Mouse (Mus musculus): ENCODE measurements around the gene Papss2. TPM values are rescaled to one million over a fixed set of nuclear protein-coding genes. Genes with fewer than 3 reads are reported as not detected.

The Papss2 gene
- total RNA-seq, 2 experiments from 2014 or later: 11.0 to 12.1 TPM

DNA sequence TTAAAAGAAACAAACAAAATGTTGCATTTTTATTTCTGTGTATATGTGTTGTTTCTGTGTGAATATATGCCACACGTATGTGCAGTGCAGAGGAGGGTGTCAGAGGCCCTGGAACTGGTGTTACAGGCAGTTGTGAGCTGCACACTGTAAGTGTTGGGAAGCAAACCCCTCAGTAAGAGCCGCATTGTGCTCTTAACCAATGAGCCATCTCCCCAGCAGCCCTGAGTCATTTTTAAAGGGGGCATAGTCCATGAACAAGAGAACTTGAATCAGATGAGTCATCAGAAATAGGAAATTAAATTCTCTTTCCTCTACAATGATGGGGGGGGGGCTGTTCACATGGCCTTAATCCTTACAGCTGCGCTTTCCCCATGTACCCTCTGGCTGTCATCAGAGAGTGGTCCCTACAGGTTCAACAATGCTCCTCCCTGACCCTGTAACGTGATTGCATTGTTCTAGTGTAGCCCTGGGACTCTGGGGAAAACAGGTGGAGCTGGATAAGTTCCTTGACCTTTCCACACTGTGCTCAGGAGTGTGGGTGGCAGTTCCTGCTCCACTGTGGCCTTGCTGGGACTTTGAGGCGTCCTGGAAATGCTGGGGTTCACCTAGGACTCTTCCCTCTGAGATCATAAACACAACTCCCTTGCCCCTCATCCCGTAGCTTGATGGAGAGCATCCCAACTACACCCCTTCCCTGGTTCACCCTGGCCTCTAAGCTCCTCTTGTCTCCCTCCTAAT is 5.6 kb downstream of the Papss2 start:
- no peak for DNase-seq

- no peak for DNase-seq
These were observed 7.9 kb downstream of the Papss2 start for GRCm38 (mm10) chr19:32603466-32603865.

DNA sequence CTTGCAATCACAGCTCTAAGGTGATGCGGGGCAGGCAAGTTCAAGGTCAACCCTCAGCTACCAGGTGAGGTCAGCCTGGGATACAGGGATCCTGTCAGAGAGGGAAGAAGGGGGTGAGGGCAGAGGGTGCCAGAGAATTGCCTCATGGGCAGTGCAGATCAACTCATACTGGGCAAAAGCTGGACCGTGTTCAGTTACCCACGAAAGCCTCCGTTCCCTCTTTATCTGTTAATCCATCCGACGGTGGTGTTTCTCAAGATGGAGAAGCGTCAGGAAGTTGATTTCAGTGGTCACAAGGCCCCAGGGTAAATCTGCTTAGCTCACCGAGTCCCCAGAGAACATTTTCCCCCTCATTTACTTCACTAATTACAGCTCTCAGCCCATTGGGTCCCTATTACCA is 8.5 kb downstream of the Papss2 start:
- no peak for DNase-seq

DNA sequence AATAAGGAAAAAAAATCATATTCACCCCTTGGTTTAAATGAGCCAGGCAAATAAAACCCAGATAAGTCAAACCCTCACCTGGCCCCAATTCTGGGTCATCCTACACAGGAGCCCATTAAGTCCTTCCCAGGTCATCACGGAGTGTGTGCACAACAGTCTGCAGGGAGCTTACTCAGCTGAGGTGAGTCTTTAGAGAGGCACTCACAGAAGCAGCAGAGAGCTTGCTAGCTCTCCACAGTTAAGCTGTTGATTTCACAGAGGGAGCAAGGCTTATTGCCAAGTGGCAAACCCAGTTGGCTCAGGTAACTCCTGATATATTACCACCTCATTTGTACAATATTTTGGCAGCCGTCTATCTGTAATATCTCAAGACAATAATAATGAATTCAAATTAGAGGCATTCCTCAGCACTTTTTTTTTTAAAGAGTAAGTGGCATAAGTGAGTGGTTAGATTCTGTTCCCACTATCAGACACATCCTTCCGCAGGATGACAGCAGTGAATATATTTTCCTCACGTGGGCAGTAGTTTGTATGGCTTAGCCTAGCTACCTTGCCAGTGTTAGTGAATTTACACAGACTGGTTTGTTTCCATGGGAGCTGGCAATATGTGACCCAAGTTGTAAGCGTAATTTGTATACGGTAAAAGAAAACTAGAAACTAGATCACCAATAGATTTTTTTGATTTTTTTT is 9.1 kb downstream of the Papss2 start:
- DNase-seq: no peak

DNA sequence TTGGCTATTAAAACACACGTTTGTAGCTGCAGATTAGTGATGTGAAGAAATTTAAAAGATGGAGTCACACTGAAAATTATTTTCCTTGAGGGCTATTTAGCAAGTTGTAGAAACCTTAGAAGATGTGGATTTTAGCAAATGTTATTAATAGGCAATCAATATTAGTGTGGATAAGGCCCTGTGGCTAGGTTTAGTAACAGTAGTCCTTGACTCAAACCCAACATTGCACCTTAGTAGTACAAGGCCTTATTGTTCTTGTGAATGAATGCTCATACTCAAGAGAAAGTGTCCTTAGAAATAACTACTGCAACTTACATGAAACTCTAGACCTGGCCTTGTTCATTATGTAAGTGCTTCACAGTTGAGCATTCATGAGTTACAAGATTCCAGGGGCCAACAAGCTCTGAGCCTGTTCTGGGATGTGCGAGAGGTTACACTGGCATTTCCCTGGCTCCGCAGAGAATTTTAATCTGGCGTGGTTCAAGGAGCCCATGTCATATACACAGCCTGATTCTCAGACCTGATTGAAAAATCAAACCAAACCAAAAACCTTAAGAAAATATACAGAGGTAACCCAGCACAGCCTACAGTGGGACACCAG is 10.7 kb downstream of the Papss2 start:
- DNase-seq: no peak

DNA sequence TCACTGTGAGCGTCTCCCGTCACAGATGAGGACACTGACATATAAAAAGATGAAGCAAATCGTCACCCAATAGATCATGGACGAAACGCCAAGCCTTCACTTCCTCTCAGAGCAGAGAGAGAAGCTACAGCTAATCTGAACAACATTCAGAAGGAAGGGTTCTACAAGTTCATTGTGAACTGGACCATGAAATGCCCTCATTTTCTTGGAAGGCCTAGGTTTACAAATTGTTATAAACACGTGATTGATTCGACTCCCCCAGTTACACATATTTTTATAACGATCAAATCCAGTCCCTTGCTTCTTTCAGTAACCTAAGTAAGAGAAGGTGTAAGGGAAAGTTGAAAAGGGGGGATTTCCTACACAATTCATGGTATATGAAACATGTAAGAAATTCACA is 11.4 kb downstream of the Papss2 start:
- no peak for DNase-seq

DNA sequence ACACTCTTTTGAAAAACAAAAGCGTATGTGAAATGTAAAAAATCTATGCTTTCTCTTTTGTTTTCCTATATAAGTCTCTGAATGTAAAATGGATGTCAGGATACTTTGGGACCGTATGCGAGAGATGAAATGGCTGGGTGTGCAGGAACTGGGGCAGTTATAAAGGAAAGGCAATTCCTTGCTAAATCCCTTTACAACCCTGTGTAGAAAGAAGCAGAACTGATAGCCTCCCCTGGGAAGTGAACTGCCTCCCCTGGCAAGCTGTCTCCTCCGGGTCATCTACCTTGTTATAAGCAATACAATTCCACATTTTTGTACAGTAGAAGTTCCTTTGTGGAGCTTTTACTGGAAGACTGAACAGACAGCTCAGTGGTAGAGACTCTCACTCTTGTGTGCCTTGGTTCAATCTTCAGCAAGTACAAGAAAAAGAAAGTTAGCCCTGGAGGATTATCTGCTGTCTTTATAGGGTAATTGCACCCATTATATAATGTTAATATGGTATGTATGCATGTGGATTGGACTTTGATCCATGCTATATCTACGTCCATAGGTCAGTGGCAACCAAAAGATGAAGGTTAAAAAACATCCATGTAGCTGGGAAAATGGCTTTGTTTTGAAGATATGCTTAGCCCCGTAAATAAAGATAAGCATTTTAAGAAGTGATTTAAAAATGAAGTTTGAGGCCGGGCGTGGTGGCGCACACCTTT is 15.9 kb downstream of the Papss2 start:
- DNase-seq: no peak

DNA sequence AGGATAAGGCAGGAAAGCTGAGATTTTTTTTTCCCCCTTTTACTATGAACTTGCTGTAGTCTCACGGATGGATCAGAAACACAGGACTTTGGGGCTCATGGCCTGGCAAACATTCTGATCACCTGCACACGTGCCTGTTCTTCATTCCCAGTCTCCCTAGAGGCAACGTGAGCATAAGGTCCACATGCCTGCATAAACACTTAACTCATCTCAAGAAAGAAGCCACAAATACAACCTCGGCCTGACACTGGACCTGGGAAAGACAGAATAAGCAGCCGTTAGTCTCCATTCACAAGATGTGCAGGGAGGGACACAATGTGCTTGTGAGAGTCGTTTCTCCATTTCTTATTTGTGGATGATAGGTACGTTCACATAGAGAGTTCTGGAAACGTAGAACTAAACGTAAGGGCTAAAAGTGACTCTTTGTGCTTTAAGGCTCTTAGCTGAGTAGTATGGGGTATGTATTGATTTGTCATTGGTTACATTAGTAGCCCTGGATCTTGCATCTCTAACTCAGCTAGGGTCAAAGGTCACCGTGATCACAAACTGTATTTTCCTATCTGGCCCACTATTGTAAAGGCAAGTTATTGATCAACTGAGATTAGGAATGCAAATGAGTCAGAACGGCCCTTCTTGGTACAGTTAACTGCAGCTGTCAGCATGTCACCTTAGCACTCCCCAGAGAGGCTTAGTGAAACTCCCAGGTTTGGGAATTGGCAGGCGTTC is 18.6 kb downstream of the Papss2 start:
- DNase-seq: no peak

DNA sequence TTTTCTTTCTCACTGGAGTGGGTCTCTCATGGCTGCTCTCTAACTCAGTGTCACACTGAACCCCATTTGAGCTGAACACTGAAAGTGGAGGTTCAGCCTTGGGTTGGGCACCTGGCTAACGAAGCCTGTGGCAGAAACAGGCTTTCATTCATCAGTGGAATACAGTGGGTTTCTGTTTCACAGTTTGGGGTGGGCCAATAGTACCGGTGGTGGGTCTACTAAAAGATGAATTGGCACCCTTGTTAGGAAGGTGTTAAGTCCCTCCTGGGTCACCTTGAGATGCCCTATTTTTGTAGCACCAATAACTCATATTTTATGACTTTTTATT is 19.1 kb downstream of the Papss2 start:
- DNase-seq: no peak

DNA sequence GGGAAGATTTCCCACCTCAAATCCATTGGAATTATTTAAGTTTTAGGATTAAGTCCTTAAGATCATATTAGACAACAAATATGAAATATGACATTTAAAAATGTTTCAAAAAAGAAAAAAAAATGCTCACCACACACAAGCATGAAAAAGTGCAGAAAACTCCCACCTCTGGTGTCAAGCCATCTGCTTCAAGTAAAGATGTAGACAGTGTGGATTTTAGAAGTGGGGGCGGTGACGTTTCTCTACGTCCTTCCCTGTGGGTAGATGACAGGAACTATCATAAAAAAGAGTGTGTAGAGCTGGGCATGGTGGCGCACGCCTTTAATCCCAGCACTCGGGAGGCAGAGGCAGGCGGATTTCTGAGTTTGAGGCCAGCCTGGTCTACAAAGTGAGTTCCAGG is 21.1 kb downstream of the Papss2 start:
- no peak for DNase-seq

- no peak for DNase-seq
These were observed 24.1 kb downstream of the Papss2 start for GRCm38 (mm10) chr19:32619739-32620138.

- no peak for DNase-seq
These were observed 25.4 kb downstream of the Papss2 start for GRCm38 (mm10) chr19:32620859-32621445.

GRCm38 (mm10) chr19:32622142-32622541 is 26.6 kb downstream of the Papss2 start:
- DNase-seq: no peak

DNA sequence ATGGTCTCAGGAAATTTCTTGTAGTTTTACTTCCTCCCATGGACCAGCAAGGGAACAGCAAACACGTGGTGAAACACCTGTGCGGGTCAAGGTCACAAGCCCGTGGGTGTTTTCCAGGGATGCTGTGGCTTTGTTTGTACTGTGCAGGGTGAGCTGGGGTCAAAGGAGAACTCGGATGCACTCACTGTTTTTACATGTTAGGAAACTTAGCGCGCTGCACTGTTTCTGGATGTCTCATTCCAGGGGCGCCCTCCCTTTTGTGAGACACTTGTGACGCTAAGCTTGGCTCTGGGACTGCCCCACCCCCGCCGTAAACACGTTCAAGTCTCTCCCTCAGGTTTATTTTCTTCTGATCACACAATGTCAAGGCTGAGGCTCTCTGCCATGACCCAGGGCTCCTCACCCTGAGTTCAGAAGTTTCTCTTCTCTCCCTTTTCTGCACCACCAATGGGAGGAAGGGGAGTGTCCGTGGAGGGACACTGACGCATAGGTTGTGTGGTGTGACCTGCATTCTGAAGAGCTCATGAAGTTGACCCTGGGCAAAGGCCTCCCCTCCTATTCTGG is 31.3 kb downstream of the Papss2 start:
- DNase-seq: no peak

- DNase-seq: no peak
These were observed 32.0 kb downstream of the Papss2 start for GRCm38 (mm10) chr19:32627631-32628030.

- DNase-seq: no peak
These were observed 33.1 kb downstream of the Papss2 start for GRCm38 (mm10) chr19:32628572-32629132.

DNA sequence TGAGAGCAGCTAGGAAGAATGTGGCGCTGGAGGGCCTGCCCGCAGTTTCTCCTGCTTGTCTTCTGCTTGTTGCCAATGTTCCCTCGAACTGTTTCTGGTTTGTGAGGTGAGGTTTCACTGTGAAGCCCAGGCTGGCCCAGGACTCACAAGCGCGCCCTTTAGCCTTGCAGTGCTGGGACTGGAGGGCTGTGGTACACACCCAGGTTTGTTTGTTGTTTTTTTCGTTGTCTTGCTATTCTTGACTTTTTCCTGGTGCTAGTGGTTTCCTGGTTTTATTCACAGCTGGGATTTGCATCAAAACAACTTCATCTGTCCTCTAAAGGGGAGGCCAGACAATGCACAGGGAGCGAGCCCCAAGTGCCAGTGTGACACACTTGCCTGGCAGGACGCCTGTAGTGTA is 39.3 kb downstream of the Papss2 start:
- DNase-seq: no peak

DNA sequence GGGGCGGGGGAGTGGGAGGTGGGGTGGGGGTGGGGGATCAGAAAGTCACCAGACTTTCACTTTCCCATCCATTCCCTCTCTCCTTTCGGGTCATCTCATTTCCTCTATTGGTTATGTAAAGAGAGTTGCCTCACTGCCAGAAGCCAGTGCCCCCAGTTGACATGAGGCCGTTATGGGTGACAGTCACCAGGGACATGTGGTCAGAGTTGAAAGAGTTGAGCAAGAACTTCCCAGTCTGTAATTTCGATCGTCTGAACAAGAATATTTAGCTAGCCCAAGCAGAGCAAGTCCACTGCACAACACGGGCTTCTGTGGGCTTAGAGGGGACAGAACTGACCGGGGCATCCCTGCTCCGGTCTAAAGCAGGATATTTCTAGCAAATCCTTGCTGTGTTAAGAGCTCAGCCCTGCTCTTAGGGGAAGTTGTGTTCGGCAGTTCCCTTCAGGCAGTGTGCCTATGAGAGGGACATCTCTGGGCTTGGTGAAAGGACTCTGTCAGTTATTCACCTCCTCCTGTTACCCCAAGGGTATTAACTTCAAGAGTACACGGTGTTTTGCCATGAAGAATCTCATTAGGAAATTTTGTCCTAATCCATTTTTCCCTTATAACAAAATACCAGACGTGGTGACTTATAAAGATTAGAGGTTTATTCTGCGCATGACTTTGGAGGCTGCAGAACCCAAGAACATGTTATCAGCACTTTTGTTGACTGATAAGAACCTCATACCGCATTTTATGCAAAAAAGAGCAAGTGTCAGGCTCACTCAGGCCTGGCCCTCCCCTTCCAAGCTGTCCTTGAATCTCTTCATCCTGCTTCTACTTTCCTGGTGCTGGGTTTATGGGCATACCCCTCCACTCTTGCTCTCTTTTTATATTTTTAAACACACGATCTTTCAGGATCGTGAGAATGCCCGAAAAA is 42.0 kb downstream of the Papss2 start:
- DNase-seq: no peak

- DNase-seq: no peak
These were observed 42.8 kb downstream of the Papss2 start for GRCm38 (mm10) chr19:32638276-32638903.

- no peak for DNase-seq
These were observed 45.9 kb downstream of the Papss2 start for GRCm38 (mm10) chr19:32641535-32641934.
